Mouse (Mus musculus) liver, adult 2 months (tissue): ENCODE measurements around the gene Gm20388. TPM values are rescaled to one million over a fixed set of nuclear protein-coding genes. Genes with fewer than 3 reads are reported as not detected.

Experiments
- DNase-seq: peaks from one replicate; pipeline ENCODE4 v3.0.0-alpha.2; 2011; ENCODE audit warnings: low read depth, low spot score; ENCODE audit errors: extremely low read depth
- H3K27ac ChIP-seq: fragments of 200-500 bp; replicated peaks from 2 replicates; pipeline ENCODE4 v1.5.1; 2012; ENCODE audit warnings: low read depth, mild to moderate bottlenecking, control low read depth, inconsistent platforms, low read length; ENCODE audit not compliant: insufficient read depth
- H3K27me3 ChIP-seq: fragments of 200-500 bp; 2 replicates; pipeline ENCODE4 v1.6.1; 2012; ENCODE audit warnings: mild to moderate bottlenecking, moderate library complexity, low read length, inconsistent platforms; ENCODE audit not compliant: control insufficient read depth, insufficient read depth
- H3K36me3 ChIP-seq: fragments of 200-500 bp; 2 replicates; pipeline ENCODE4 v1.6.1; 2012; ENCODE audit warnings: low read length, inconsistent platforms; ENCODE audit not compliant: control insufficient read depth, insufficient read depth
- H3K4me1 ChIP-seq: fragments of 200-500 bp; 2 replicates; pipeline ENCODE4 v1.6.1; 2011; ENCODE audit warnings: low read length; ENCODE audit not compliant: control insufficient read depth, insufficient read depth
- H3K4me3 ChIP-seq: fragments of 200-500 bp; 2 replicates; pipeline ENCODE4 v1.5.1; 2011; ENCODE audit warnings: low read depth, mild to moderate bottlenecking, control low read depth, low read length, moderate library complexity; ENCODE audit not compliant: insufficient read depth
- H3K79me2 ChIP-seq: fragments of 200-500 bp; 2 replicates; pipeline ENCODE4 v1.6.1; 2012; ENCODE audit warnings: inconsistent platforms, mild to moderate bottlenecking, low read length, moderate library complexity; ENCODE audit not compliant: control insufficient read depth, insufficient read depth
- H3K9ac ChIP-seq: fragments of 200-500 bp; 2 replicates; pipeline ENCODE4 v1.6.1; 2012; ENCODE audit warnings: low read depth, mild to moderate bottlenecking, control low read depth, inconsistent platforms, low read length
- CTCF ChIP-seq: fragments of 200-500 bp; IDR thresholded peaks from 2 replicates; pipeline ENCODE4 v1.5.1; 2011; ENCODE audit warnings: low read depth, low read length, control low read depth
- POLR2A ChIP-seq: fragments of 200-500 bp; IDR thresholded peaks from 2 replicates; pipeline ENCODE4 v1.6.1; 2011; ENCODE audit warnings: low read length, control low read depth; ENCODE audit not compliant: insufficient read depth; ENCODE audit errors: extremely low read depth
- WGBS: fragments of 180-500 bp; shearing (Covaris S2); methylation state at CpG from one replicate; pipeline ENCODE4 v1.1.7; 2018; 5-methylcytosine and 5-hydroxymethylcytosine counted together
- polyA plus RNA-seq: library from polyadenylated mRNA; depleted of rRNA; stranded (reverse); fragments of >200 nt; gene quantifications from 2 replicates; pipeline ENCODE4 v1.2.3, GENCODE M21; 2012
- total RNA-seq: library from RNA; depleted of rRNA; stranded (reverse); fragments of >200 nt; gene quantifications from 2 replicates; pipeline ENCODE4 v1.2.3, GENCODE M21; 2014

Gene Gm20388
- total and polyA plus RNA-seq, 2 experiments = 6.4 to 19.9 TPM

DNA sequence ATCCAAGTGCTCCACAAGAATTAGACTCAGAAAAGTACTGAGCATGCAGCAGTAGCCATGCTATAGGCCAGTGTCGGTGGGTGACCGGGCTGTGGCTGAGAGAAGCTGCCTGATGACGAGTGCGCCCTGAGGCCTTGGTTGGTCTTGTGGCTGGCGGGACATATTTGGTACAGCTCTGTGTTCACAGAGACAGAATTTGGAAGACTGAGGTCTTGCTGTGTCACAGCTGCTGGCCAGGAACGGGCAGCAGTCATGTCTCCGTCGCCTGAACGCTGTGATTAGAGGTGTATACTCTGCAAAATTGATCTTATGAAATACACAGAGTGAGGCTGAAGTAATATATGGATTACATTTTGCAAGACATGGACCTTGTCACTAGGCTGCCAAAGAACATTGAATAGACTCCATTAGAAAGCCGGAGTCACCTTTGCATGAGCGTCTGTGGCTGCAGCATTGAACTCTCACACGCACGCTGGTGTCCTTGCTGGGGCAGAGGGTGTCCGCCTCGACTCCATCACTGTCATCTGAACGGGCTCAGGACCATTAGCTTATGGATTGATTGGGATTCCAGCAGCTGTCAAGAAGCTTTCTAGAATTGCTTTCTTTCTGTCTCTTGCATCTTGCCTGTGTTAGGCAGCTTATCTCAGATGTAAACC, 5.7 kb downstream of the Gm20388 start:
- H3K27me3 ChIP-seq = no peaks in the 10 kb centered on the region
- peak overlapping the region; percentile 84 for H3K27ac ChIP-seq
- TF ChIP-seq CTCF (no peak), POLR2A (no peak)
- H3K79me2 ChIP-seq = peaks cover 62% of the 10 kb centered on the region
- H3K4me1 ChIP-seq = peaks cover 42% of the 10 kb centered on the region
- peak overlapping the region; percentile 4; the same call in 1 of the 2 replicates for H3K4me3 ChIP-seq
- WGBS = 26% methylated on average over 16 of the region's 16 CpGs
- peak; percentile 79 for DNase-seq
- peak overlapping the region; percentile 49 for H3K9ac ChIP-seq
- no peaks in the 10 kb centered on the region for H3K36me3 ChIP-seq

GRCm38 (mm10) chr8:119917415-119917814, 6.8 kb downstream of the Gm20388 start:
- 78% methylated on average over 3 of the region's 3 CpGs for WGBS

GRCm38 (mm10) chr8:119918155-119918567, 7.5 kb downstream of the Gm20388 start:
- Histone ChIP-seq H3K27ac (peak overlapping the region; percentile 37), H3K9ac (peak overlapping the region; percentile 62)

More at GRCm38 (mm10) chr8:119917415-119917814, 6.8 kb downstream of the Gm20388 start:
- Histone ChIP-seq H3K4me1 (peaks cover 46% of the 10 kb centered on the region), H3K27me3 (no peaks in the 10 kb centered on the region), H3K4me3 (no peak overlapping the region), H3K36me3 (no peaks in the 10 kb centered on the region), H3K9ac (no peak overlapping the region), H3K27ac (peak overlapping the region; percentile 67), H3K79me2 (peaks cover 64% of the 10 kb centered on the region)
- no peak for TF ChIP-seq CTCF
- DNase-seq = no peak

GRCm38 (mm10) chr8:119923259-119923658, 12.6 kb downstream of the Gm20388 start:
- Histone ChIP-seq H3K27ac (no peak overlapping the region), H3K4me3 (no peak overlapping the region), H3K79me2 (peaks cover 69% of the 10 kb centered on the region), H3K4me1 (peaks cover 36% of the 10 kb centered on the region), H3K36me3 (no peaks in the 10 kb centered on the region), H3K27me3 (no peaks in the 10 kb centered on the region), H3K9ac (no peak overlapping the region)
- no peak for DNase-seq
- WGBS = 72% methylated on average over 5 of the region's 5 CpGs
- TF ChIP-seq POLR2A (no peak), CTCF (no peak)

More at GRCm38 (mm10) chr8:119918155-119918567, 7.5 kb downstream of the Gm20388 start:
- DNase-seq = no peak
- TF ChIP-seq CTCF (no peak), POLR2A (no peak)
- Histone ChIP-seq H3K4me3 (no peak overlapping the region), H3K27me3 (no peaks in the 10 kb centered on the region), H3K36me3 (no peaks in the 10 kb centered on the region), H3K4me1 (peaks cover 44% of the 10 kb centered on the region), H3K79me2 (peaks cover 60% of the 10 kb centered on the region)
- WGBS = 25% methylated on average over 1 of the region's 1 CpGs

DNA sequence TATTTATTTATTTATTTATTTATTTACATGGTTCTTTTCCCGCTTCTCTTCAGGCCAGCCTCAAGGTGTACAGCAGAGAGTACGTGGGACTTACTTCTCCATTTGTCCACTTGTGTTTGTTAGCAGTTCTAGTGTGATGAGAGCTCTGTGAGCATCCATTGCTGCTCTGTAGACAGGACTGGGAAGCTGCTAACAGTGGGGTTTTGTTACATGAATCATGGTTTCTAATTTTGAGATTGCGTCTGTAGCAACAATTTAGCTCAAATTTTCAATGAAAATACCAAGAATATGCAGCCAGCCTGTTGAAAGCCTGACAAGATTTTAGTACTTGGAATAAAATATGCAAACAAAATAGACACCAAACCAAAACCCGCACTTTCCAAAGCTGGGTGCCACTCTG, 14.8 kb downstream of the Gm20388 start:
- WGBS = 75% methylated on average over 4 of the region's 4 CpGs
- Histone ChIP-seq H3K27me3 (no peaks in the 10 kb centered on the region), H3K4me3 (no peak overlapping the region), H3K36me3 (no peaks in the 10 kb centered on the region), H3K4me1 (peaks cover 39% of the 10 kb centered on the region), H3K27ac (0 out of 2 replicates have a peak overlapping the region, but pooled peaks have one; percentile 14), H3K79me2 (peaks cover 71% of the 10 kb centered on the region), H3K9ac (no peak overlapping the region)
- TF ChIP-seq POLR2A (no peak), CTCF (no peak)
- no peak for DNase-seq

DNA sequence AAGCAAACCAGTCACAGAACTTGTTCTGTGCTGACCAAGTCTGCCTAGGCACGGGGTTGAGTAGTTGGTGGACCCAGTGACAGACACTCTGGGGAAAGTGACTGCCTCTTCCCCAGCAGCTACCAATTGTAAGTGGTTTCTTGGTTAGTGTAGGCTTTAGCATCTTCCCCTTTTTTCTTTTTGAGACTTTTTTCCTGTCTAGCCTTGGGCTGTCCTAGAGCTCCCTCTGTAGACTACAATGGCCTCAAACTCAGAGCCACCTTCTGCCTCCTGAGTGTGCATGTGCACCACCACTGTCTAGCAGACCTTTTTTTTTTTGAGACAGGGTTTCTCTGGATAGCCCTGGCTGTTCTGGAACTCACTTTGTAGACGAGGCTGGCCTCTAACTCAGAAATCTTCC, 15.8 kb downstream of the Gm20388 start:
- 55% methylated on average over 2 of the region's 2 CpGs for WGBS
- H3K4me3 ChIP-seq = no peak overlapping the region
- H3K36me3 ChIP-seq = no peaks in the 10 kb centered on the region
- peak overlapping the region; percentile 10; the same call in 1 of the 2 replicates for H3K27ac ChIP-seq
- no peak overlapping the region for H3K9ac ChIP-seq
- no peaks in the 10 kb centered on the region for H3K27me3 ChIP-seq
- no peak for DNase-seq
- peaks cover 61% of the 10 kb centered on the region for H3K79me2 ChIP-seq
- peaks cover 42% of the 10 kb centered on the region for H3K4me1 ChIP-seq
- peak; percentile 48 for TF ChIP-seq CTCF
- no peak for TF ChIP-seq POLR2A
